Mouse (Mus musculus) fibroblast of lung, adult 2 months (primary cell): Measurements from ENCODE around the gene BC016579.
A peak's percentile ranks its signal among the peaks of the same experiment; 100 is the strongest.

Experiments
- DNase-seq: peaks from one replicate; pipeline ENCODE4 v3.0.0-alpha.2; 2011; ENCODE audit warnings: low read depth

Gene BC016579

DNA sequence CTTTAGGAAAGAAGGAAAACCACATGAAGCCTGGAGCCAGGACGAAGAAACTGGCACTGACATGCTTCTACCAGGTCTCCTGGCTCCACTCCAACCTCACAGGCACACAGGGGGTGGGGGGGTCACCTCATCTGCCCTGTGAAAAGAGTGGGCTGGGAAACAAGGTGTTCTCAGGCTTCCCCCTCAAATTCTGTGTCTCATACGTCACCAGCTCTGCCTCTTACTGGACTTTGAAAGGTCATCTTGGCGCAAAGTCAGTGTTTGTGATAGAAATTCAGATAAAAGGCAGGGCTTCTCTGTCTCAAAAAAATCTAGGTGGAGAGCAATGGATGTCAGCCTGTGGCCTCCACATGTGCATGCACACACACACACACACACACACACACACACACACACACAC, 12.6 kb downstream of the BC016579 start:
- no peak for DNase-seq

DNA sequence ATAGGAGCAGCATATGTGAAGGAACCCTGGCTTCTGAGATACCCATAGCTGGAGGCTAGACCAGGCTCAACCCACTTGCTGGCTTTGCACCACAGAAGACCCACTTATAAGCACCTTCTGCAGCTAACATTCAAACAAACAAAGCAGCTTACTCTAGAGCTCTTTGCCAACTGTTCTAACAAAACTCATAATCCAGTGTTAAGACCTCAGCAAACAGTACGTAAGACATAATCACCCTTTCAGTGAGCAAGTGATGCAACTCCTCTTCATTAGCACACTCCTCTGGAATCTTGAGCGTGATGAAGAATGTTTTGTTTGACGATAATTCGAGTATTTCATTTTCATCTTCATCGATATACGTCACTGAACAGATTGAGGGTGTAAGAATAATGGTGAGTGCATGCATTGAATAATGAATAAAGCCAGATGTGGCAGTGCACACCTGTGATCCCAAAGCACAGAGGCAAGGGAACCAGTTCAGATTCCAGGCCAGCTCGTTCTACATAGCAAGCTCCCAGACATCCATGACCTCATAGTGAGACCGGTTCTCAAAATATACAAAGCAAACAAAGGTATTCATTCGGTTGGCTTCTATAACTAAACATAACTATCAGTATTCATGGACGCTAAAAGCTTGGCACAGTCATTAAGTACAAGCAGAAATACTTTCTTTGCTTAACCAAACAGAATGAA, 13.7 kb downstream of the BC016579 start:
- no peak for DNase-seq

DNA sequence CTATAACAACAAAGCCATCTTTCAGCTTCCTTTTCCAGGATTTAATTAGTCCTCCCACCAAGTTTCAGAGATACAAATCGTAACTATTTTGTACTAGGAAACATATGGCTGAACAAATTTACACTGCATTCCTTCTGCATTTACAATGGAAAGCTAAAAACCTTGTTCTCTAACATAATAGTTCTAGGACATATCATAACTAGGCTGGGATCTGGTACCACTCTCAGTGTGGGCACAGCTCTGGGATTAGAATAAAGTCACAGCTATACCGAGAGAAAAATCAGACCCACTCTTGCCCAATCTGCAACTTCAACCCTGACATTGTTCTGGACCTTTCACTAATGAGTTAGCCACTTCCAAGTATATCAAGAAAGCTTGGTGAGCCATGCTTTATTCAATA, 18.0 kb downstream of the BC016579 start:
- no peak for DNase-seq

DNA sequence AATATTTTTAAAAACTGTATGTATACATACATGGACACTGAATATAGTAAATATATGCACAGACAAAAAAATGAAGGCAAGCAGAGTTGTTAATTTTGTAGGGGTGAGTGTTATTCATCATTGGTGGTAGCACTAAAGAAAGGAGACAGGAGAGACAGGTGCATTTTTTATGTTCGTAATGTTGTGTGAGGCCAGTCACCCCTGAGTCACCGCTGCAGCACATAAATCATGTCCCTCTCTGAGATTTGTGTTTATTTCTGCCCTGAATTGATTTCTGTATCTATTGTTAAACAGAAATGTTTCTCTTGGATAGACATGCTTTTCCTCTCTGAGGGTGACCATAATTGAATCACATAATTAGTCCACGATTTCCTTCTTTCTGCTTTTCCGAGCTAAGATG, 21.4 kb downstream of the BC016579 start:
- no peak for DNase-seq

DNA sequence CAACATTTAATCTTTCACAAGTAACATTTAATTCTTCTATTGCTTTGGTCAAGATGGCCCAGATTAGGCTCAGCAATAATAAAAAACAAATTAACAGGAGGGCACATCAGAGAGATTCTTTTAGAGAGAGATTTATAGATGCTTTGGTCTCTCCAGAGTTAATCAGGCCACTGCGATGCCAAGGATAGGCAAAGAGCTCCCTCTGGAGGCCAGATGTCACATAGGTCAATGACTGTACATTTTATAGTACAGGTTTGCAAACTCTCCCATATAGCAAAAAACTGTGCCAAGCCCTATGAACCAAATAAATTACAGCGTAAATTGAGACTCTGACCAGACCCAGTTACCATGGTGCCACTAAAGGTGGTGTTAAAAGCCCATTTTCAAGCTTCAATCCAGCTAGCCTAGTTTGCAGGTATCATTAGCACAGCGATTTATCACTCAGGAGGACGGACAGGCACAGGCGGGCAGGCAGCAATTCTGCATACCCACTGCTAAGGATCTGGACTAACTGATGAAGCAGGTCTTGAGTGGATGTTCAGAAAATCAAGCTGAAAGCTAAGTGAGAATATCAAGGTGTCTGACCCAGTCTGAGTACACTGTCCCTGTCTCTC, 23.4 kb downstream of the BC016579 start:
- no peak for DNase-seq

DNA sequence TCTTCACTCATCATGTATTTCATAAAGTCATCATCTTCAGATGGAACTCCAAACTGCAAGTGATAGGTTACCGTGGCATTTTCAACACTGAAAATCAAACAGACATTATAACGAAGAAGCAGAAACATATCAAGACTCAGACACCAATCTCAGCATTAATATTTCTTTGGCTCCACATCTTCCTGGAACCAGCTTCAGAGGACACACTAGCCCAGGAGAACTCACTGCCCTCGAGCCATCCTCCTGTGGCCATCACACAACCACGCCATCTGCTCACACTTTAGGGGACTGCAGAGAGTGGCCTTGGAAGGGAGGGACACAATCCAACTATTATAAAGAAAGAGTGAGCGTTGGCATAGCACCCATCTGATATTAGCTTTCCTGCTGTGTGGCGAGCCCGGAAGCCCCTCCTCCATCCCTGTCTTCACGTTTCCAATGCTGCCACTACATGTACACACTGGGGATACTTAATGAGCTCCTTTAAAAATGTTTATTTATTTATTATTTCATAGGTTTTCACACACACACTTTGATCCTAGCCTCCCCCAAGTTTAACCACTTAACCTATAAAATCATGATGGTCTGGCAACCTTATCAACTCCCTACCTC, 24.3 kb downstream of the BC016579 start:
- no peak for DNase-seq

DNA sequence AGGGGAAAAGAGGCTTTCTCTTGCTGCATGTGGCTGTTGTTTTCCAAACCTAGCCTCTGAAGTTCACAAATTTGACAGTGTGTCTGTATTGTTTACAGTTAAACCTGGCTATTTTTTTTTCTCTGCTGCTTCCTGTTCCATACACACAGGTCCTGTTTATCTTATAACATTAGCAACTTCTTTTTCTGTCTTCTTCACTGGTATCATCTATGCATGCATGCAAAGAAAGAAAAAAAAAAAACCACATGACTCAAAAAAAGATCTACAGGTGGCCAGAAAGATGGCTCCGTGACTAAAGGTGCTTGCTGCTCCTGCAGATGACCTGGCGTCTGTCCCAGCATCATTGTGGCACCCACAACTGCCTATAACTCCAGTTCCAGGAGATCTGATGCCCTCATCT, 28.5 kb downstream of the BC016579 start:
- no peak for DNase-seq

DNA sequence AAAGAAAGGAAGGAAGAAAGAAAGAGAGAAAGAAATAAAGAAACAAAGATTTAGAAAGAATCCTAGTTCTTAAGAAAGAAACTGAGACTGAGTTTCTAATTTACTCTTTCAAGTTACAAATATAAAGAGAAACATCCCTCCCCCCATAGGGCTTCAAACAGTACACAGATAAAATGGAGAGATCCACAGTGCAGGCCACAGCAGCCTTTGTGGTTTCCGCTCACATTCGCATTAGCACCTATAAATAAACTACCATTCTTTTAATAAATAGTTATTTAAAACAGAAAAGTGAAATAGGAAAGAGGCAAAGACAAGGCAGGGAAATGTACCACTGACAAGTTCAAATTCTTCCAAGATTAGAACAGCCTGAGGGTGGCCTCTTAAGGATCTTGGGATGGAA, 29.1 kb downstream of the BC016579 start:
- DNase-seq: no peak

DNA sequence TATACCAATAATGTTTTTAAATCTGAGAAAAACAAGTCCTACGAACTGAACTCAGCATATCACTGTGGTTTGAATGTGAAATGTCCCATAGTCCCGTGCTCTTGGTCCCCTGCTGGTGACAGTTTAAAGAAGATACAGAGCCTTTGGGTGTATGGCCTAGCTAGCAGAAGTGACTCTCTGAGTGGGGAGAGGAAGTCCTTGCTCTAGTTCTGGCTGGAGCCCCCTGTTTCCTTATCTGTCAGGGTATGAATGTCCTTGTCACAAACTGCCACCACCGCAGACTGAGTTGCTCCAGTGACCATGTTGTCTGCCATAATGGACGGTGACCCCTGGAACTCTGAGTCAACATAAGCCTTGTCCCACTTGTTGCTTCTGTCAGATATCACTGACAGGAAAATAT, 30.6 kb downstream of the BC016579 start:
- no peak for DNase-seq

DNA sequence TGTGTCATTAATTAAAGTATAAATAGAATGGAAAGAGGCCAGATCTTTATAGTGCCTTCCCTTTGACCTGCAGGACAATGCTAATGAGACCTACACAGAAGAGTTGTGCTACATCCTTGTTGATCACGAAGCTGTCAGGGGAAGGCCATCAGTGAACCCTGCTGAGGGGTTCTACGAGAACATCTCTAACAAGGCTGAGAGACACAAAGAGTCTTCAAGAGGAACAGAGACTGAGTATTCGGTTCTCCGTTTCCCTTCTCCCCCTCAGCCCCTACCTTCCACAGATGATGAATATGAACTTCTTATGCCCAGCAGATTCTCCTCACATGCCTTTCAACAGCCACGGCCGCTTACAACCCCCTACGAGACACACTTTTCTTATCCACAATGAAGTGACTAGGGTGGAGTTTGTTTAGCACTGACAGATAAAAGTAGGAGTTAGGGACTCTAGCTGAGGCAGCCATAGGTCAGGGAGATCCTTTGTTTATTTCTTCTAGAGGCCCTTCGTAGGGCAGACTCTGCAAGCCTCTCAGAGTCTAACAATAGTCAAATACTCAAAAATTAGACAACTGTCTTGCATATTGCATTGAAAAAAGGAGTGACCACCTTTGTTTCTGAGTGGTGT, 34.0 kb downstream of the BC016579 start:
- no peak for DNase-seq

DNA sequence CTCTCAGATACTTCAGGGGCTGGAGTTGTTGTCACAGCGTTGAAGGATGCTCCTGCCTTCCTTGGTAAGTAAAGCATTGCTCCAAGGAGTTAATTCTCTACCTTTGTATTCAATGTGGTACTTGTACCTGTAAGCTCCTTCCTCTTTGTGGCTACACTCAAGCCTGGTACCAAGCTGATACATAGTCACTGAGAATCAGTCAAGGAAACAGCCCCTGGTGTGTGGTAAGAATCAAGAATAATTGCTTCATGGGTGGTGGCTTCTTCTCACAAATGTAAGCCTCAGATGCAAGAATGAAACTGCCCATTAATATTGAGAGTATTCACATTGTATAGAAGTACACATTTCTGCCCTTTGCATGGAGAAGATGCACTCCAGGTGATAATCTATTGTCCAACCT, 37.9 kb downstream of the BC016579 start:
- DNase-seq: no peak

DNA sequence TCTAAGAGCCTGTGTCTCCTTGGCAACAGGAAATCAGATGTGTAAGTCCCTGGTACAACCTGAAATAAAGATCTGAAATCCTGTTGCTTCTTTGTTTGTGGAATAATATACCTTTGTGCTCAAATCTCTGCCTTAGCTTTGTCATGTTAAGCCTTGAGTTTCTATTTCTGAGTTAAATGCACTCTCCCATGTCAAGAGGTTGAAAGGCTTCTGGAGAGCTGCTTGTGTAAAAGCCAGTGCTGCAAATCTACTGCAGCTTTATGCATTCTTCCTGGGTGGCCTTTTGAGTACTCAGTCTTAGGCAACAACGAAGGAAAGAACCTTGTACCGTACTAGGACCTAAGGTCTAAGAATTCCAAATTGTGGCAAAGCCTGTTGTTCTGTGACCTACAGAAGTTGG, 40.6 kb downstream of the BC016579 start:
- no peak for DNase-seq

DNA sequence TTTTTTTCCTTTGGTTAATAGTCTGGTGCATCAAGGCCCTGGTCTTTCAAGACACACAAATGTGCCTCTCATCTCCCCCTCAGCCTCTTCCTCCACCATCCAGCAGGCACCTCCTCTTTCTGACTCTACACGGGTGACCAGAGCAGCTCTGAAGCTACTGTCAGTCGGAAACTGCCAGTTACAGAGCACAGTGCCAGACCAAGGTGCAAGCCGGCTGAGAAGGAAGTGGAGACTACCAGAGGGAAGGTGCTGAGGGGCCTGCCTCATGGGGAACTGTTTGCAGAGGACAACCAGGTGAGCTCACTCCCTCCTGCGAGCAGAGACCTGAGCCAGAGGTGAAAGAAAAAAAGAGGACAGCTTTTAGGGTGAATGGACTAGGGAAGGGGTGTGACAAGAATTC, 43.6 kb downstream of the BC016579 start, which contains the start of gene Gcsam:
TSS of gene Gcsam (plus strand) at position 114 of the 400 bp plus-strand sequence.
- DNase-seq: no peak

DNA sequence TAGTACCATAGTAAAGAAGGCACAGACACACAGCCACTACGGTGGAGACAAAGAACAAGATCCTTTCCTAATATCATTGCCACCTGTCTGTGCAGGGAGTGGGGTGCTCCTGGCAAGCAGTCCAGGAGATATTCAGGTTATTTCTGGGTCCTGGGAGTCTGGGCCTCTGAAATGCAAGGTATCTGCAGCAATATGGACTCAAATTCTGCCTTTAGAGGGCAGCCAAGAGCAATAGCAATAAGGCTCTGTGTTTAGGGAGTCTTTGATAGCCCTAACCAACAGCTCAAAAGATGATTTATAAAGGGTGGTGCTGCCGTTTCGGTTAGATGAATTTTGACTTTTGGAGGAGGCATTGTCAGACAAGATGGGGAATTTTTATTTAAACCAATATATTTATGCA, 44.6 kb downstream of the BC016579 start:
- no peak for DNase-seq

DNA sequence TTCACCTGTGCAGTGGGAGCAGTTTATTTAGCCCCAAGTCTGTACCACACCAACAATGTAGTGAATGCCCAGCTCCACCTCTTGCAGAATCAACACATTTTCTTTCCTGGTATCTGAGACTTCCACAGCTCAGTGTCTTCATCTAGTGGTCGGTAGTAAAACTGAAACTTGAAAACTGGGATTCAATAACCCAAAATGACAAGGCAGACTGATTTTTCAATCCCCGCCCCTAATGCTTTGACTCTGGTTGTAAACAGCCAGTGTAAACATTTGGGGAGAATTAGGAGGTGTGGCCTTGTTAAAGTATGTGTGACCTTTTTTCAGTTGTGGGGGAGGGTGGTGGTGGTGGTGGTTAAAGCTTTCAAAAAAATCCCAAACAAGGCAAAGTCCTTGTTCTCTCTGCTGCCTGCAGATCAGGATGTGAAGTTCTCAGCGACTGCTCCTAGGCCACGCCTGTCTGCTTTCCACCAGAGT, 45.4 kb downstream of the BC016579 start:
- DNase-seq: peak; percentile 36

DNA sequence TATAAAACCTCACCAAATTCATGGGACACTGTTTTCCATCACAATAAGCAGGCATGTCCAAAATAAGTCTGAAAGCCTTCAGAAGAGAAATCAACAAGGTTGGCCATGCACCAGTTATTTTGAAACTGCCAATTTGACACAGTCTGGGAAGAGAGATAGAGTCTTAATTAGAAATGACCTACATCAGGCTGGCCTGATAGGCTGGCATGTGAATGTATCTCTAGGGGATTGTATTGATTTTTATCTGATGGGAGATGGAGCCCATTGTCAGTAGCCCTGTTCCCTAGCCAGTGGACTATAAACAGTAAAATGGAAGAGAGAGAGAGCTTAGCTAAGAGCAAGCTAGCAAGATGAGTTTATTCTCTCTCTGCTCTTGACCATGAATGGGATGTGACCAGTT, 58.4 kb downstream of the BC016579 start:
- no peak for DNase-seq

DNA sequence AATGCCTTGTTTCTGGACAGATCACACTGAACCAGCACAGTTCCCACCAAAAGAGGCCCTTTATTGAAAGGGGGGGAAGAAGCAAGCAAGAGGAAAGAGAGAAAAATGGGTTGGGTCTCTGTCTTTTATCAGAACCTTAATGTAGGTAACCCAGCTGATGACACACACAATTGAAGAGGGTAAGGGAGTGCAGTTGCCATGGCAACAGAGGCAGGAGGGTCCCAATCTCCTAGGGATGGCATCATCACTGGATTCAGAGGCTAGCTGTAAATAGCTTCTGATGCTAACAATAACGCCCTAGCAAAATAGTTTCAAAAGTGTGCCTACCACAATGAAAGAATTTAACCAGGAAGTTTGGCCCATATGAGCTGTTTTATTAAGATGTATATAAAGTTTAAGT, 60.2 kb downstream of the BC016579 start:
- no peak for DNase-seq

DNA sequence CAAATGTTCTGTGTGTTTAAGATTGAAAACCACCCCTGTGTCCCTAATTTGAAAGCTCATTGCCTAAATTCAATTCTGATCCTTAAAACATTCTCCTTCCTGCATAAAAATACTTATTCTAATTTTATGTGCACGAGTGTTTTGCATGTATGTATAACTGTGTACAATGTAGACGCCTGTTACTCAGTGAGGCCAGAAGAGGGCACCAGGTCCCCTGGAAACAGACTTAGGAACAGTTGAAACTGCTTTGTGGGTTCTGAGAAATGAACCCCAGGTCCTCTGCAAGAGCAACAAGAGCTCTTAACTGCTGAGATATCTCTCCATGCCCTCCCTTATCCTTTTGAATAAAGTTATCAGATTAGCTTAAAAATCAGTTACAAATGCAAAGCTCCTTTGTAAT, 71.4 kb downstream of the BC016579 start:
- DNase-seq: no peak

DNA sequence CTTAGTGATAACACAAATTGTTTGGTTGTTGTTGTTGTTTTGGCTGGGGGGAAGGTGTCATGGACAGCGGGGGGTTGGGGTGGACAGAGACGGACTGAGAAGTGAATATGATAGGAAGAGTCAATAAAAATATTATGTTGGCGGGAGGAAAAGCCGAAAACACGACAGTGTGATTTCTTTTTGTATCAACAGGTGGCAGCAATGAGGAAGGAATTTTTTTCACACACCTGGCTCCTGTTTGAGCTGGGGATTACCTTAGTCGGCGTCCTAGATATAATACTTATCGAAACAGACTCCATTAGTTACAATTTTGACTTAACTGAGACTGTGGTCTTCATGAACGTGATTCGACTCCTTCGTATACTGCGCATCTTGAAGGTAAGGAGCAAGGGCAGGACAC, 74.0 kb downstream of the BC016579 start:
- no peak for DNase-seq
